Mouse (Mus musculus) limb, embryonic 11.5 days (tissue): ENCODE measurements at regions not wholly inside any gene's neighbourhood (a gene's known extent, or its start where the extent isn't known, plus 50 kb on each side); places are given as distances from the start of the nearest gene placed in this dataset.
A peak's percentile ranks its signal among the peaks of the same experiment; 100 is the strongest.

Source experiments
- ATAC-seq: fragments of 200-750 bp; cut with Nextera tagmentation; 2 replicates; pipeline ENCODE4 v1.8.0; 2017; ENCODE audit warnings: low read depth; ENCODE audit not compliant: insufficient number of reproducible peaks, low FRiP score, low TSS enrichment
- DNase-seq: peaks from one replicate; pipeline ENCODE4 v3.0.0-alpha.2; 2015; ENCODE audit warnings: low spot score
- H3K27ac ChIP-seq: fragments of 300-500 bp; sonication (generic); replicated peaks from 2 replicates; pipeline ENCODE4 v1.5.1; 2014; ENCODE audit warnings: low read depth, mild to moderate bottlenecking, low read length
- H3K27me3 ChIP-seq: fragments of 300-500 bp; sonication (generic); 2 replicates; pipeline ENCODE4 v1.6.1; 2014; ENCODE audit warnings: mild to moderate bottlenecking, low read length, mixed read lengths; ENCODE audit not compliant: control insufficient read depth, insufficient read depth
- H3K36me3 ChIP-seq: fragments of 300-500 bp; sonication (generic); 2 replicates; pipeline ENCODE4 v1.6.1; 2014; ENCODE audit warnings: mild to moderate bottlenecking, low read length, moderate library complexity, mixed read lengths; ENCODE audit not compliant: control insufficient read depth, insufficient read depth
- H3K4me1 ChIP-seq: fragments of 300-500 bp; sonication (generic); 2 replicates; pipeline ENCODE4 v1.6.1; 2014; ENCODE audit warnings: low read length, mixed read lengths; ENCODE audit not compliant: control insufficient read depth, insufficient read depth
- H3K4me2 ChIP-seq: fragments of 300-500 bp; sonication (generic); 2 replicates; pipeline ENCODE4 v1.6.1; 2014; ENCODE audit warnings: low read depth, mild to moderate bottlenecking, moderate library complexity; ENCODE audit not compliant: severe bottlenecking
- H3K4me3 ChIP-seq: fragments of 300-500 bp; sonication (generic); 2 replicates; pipeline ENCODE4 v1.5.1; 2014; ENCODE audit warnings: low read depth, low read length
- H3K9ac ChIP-seq: fragments of 300-500 bp; sonication (generic); 2 replicates; pipeline ENCODE4 v1.6.1; 2014; ENCODE audit warnings: mild to moderate bottlenecking, low read length
- H3K9me3 ChIP-seq: fragments of 300-500 bp; sonication (generic); 2 replicates; pipeline ENCODE4 v1.6.1; 2016; ENCODE audit warnings: low read length; ENCODE audit not compliant: control insufficient read depth
- WGBS: fragments of 180-500 bp; shearing (Covaris S2); extraction: QIAGEN DNeasy Blood & Tissue Kit; methylation state at CpG from one replicate; pipeline ENCODE4 v1.1.7; 2014; 5-methylcytosine and 5-hydroxymethylcytosine counted together

DNA sequence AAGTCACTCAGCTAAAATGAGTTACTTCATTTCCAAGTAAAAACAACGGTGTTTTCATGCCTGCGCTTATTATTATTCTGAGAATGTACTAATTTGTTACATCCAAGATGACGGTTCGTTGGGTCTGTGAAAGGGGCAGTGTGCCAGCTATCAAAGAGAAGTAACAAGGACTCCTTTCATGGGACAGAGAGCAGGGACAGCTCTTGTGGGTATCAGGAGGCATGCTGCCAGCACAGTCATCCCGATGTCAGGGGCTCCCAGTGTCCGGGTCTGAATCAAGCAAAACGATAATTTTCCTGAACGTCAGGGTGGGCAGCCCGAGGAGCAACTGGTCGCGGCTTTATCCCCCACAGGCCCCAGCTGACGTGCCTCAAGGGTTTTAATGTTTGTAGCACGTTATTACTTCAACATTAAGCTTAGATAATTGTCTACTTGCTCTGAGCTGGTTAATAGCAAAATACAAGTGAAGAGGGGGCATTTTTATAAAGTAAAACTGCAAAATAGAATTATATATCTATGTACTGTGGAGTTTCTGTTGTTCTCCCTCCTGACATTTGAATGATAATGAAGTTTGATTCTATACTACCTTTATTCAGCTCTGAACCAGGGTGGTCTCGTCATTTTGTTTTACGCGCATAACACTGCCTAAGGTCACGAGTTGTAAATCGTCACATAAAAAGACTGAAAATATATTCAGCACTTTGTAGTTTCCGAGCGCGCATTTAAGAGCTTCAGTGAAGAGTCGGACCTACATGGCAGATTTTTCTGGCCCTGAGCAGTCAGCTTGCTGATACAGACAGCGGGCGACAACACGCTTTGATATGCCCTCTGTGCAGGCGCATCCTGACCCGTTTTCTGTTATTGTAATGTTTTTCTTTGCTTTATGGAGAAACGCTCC is 206.2 kb upstream of the Sox2 start:
- H3K4me3 ChIP-seq = no peak overlapping the region
- no peaks in the 10 kb centered on the region for H3K36me3 ChIP-seq
- no peak overlapping the region for H3K4me2 ChIP-seq

DNA sequence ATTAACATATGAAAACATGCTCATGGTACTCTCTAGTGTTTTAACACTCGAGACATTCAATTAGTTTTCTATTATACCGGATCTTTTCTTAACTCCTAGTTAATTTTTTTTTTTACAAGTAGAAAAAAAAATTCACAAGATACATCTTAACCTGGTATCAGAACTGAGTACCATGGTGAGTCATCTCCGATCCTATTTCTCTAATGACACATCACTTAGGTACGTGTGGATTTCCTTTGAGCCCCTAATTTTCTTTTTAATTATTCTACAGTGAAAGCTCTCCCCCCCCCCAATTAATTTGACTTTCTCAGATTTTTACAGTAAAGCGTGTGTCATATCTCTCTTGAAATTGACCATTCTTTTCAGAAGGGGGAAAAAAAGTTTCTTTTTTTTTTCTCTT is 206.9 kb upstream of the Sox2 start:
- no peaks in the 10 kb centered on the region for H3K4me1 ChIP-seq
- no peak for DNase-seq
- H3K4me2 ChIP-seq = no peak overlapping the region
- no peaks in the 10 kb centered on the region for H3K9me3 ChIP-seq
- 81% methylated on average over 5 of the region's 5 CpGs for WGBS
- H3K27me3 ChIP-seq = no peaks in the 10 kb centered on the region
- ATAC-seq = no peak
- no peak overlapping the region for H3K4me3 ChIP-seq
- H3K9ac ChIP-seq = no peak overlapping the region
- no peak overlapping the region for H3K27ac ChIP-seq
- H3K36me3 ChIP-seq = no peaks in the 10 kb centered on the region

More for the DNA sequence above, 206.2 kb upstream of the Sox2 start:
- Histone ChIP-seq H3K4me1 (no peaks in the 10 kb centered on the region), H3K9ac (no peak overlapping the region), H3K27me3 (no peaks in the 10 kb centered on the region), H3K27ac (no peak overlapping the region), H3K9me3 (no peaks in the 10 kb centered on the region)
- DNase-seq = peak; percentile 25
- no peak for ATAC-seq
- 46% methylated on average over 28 of the region's 28 CpGs for WGBS

DNA sequence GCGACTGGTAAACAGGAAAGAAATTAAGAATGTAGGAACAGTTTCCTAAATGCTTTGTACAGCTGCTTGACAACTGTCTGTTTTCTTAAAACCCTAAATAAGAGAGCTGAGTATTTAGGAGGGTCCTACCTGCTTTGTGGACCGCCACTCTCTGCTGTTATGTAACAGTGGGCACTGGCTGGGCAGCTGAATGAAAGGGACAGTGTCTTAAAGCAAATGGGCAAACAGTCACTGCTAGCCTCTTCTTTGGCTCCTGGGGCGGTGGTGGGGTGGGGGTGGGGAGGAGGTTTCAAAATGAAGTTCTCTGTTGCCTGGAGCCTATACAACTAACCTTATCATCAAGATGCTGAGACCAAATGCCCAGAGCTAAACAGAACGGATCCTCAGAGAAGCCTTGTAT is 208.4 kb upstream of the Sox2 start:
- 76% methylated on average over 4 of the region's 4 CpGs for WGBS
- no peak overlapping the region for H3K27ac ChIP-seq
- H3K4me2 ChIP-seq = no peak overlapping the region
- no peaks in the 10 kb centered on the region for H3K27me3 ChIP-seq
- H3K4me3 ChIP-seq = no peak overlapping the region
- H3K36me3 ChIP-seq = no peaks in the 10 kb centered on the region
- H3K4me1 ChIP-seq = no peaks in the 10 kb centered on the region
- ATAC-seq = no peak
- DNase-seq = no peak
- no peaks in the 10 kb centered on the region for H3K9me3 ChIP-seq
- no peak overlapping the region for H3K9ac ChIP-seq

DNA sequence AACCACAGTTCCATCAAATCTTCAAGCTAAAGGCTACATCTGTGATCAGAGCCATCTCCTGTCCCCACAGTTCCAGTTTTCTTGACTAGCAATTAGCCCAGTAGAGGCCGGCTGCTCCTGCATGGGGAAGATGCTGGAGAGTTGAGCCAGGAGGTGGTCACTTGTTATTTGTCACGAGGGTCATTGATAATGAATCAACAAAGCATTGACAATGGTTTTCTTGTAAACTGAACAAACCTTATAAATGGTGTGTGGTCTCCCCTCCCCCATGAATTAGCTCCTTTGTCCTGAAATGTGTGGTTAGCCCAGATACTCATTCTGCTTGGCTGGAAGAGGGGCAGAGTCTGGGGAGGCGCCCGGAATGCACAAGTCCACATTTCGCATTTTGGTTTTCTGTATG is 208.9 kb upstream of the Sox2 start:
- Histone ChIP-seq H3K9ac (no peak overlapping the region), H3K4me1 (no peaks in the 10 kb centered on the region), H3K27ac (no peak overlapping the region), H3K36me3 (no peaks in the 10 kb centered on the region), H3K27me3 (no peaks in the 10 kb centered on the region), H3K4me2 (no peak overlapping the region), H3K9me3 (no peaks in the 10 kb centered on the region), H3K4me3 (no peak overlapping the region)
- WGBS = 69% methylated on average over 5 of the region's 5 CpGs
- no peak for DNase-seq
- no peak for ATAC-seq

DNA sequence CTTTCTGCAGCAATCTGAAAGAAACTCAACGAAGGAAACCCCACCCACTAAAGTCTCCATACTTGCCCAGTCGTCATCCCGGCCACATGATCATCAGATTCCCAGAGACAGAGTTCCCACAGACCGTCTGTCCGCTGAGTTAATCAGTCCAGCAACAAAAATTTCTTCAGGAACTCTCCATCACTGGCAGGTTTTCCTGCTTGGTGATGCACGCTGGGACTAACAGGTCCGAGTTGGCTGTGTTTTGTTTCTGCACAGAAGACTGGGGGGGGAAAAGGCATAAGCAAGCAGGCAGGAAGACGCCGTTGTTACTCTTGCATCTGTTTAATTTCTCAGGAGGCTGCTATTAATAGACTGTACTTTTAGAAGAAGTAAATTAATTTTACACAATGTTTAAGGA is 215.3 kb upstream of the Sox2 start:
- WGBS = 74% methylated on average over 9 of the region's 9 CpGs
- H3K4me2 ChIP-seq = no peak overlapping the region
- no peak overlapping the region for H3K27ac ChIP-seq
- no peak for ATAC-seq
- H3K36me3 ChIP-seq = no peaks in the 10 kb centered on the region
- no peaks in the 10 kb centered on the region for H3K27me3 ChIP-seq
- DNase-seq = no peak
- H3K4me3 ChIP-seq = no peak overlapping the region
- no peak overlapping the region for H3K9ac ChIP-seq
- H3K9me3 ChIP-seq = no peaks in the 10 kb centered on the region
- no peaks in the 10 kb centered on the region for H3K4me1 ChIP-seq

DNA sequence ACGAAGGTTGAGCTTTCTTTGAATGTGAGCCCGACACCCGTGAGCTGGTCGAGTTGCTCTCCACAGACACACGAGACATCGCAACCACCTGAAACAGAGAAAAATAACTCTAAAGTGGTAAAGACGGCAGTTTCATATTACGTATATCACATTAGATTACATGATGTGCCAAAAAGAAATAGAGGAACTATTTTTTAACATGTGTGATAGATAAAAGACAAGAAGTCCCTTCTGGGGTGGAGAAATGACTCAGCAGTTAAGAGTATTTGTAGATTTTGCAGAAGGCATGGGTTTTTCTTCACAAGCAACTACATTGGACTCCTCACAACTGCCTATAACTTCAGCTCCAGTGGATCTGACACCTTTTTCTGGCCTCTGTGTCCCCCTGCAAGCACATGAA is 222.2 kb upstream of the Sox2 start:
- 93% methylated on average over 8 of the region's 8 CpGs for WGBS
- no peak overlapping the region for H3K27ac ChIP-seq
- ATAC-seq = no peak

DNA sequence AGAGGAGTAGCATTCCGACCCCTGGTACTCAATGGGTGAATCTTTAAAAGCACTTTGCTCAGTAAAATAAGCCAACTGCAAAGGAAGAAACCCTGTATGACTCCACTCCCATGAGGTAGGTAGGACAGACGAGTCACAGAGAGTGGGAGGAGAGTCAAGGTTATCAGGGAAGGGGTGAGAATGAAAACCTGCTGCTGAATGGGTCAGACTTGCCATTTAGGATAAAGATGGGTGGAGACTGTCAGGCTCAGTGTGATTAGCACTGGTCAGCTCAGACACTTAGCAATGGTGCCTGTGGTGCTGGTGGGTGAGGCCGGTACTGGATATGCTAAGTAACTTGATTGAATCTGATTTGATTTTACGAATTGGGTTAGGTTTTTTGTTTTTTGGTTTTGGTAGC is 222.7 kb upstream of the Sox2 start:
- Histone ChIP-seq H3K4me3 (no peak overlapping the region), H3K27ac (no peak overlapping the region), H3K4me2 (no peak overlapping the region), H3K27me3 (no peaks in the 10 kb centered on the region), H3K9ac (no peak overlapping the region), H3K9me3 (no peaks in the 10 kb centered on the region), H3K36me3 (no peaks in the 10 kb centered on the region), H3K4me1 (no peaks in the 10 kb centered on the region)
- WGBS = 82% methylated on average over 4 of the region's 4 CpGs
- no peak for ATAC-seq
- no peak for DNase-seq

More for the DNA sequence above, 222.2 kb upstream of the Sox2 start:
- Histone ChIP-seq H3K4me3 (no peak overlapping the region), H3K4me2 (no peak overlapping the region), H3K4me1 (no peaks in the 10 kb centered on the region), H3K36me3 (no peaks in the 10 kb centered on the region), H3K27me3 (no peaks in the 10 kb centered on the region), H3K9ac (no peak overlapping the region), H3K9me3 (no peaks in the 10 kb centered on the region)
- no peak for DNase-seq

DNA sequence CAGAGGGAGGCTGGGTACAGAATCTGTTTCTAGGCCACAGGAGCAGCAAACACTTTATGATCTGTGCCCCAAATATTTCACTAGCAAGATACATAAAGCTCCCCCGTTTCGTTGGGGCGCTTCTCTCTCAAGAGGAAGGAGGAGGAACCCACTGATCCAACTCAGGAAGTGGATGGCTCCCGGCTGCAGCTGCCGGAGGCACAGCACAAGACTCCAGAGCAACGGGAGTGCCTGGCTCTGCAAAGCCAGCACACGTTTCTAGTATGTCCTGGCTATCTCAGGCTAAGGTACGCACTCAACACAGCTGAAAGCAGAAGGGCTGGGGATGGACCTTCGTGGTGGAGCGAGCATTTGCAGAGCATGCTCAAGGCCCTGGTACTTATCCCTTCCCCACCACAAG is 223.2 kb upstream of the Sox2 start:
- DNase-seq = no peak
- Histone ChIP-seq H3K36me3 (no peaks in the 10 kb centered on the region), H3K4me3 (no peak overlapping the region), H3K4me1 (no peaks in the 10 kb centered on the region), H3K27me3 (no peaks in the 10 kb centered on the region), H3K9ac (no peak overlapping the region), H3K4me2 (no peak overlapping the region), H3K27ac (no peak overlapping the region), H3K9me3 (no peaks in the 10 kb centered on the region)
- 82% methylated on average over 10 of the region's 10 CpGs for WGBS
- ATAC-seq = no peak

DNA sequence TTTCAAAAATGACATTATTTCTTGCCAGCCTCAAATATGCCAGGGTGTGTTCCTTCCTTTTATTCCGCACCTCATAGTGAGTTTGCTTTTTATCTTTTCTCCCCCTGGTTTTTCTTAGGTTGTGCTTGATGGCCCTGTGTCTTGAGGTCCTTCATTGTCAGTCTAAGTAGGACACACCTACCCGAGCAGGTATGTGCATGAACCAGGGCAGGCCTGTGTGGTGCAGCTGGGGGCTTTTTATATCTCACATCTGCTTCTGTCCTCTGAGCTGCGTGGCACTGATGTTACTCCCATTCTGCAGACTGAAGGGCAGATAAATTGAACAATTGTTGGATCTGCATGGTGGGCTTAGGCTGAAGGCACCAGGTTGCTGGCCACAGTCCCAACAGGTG is 238.3 kb upstream of the Sox2 start:
- ATAC-seq = no peak

More for the DNA sequence above, 238.3 kb upstream of the Sox2 start:
- H3K4me1 ChIP-seq = no peaks in the 10 kb centered on the region
- H3K27ac ChIP-seq = no peak overlapping the region
- H3K27me3 ChIP-seq = no peaks in the 10 kb centered on the region
- H3K9me3 ChIP-seq = no peaks in the 10 kb centered on the region
- H3K4me3 ChIP-seq = no peak overlapping the region
- DNase-seq = no peak
- H3K9ac ChIP-seq = no peak overlapping the region
- no peaks in the 10 kb centered on the region for H3K36me3 ChIP-seq
- 80% methylated on average over 3 of the region's 3 CpGs for WGBS
- H3K4me2 ChIP-seq = no peak overlapping the region
